Mouse (Mus musculus) heart, adult 2 months (tissue): Measurements from ENCODE around the gene Fhad1. TPM values are rescaled to one million over a fixed set of nuclear protein-coding genes. Genes with fewer than 3 reads are reported as not detected.

Experiments
- DNase-seq, 2 experiments: peaks; one replicate each; pipeline ENCODE4 v3.0.0; 2021
- H3K27ac ChIP-seq: fragments of 200-600 bp; 2 replicates; pipeline ENCODE4 v1.8.1; 2022
- H3K27me3 ChIP-seq: fragments of 200-500 bp; 2 replicates; pipeline ENCODE4 v1.6.1; 2012; ENCODE audit warnings: mild to moderate bottlenecking, low read length, inconsistent platforms, mixed read lengths; ENCODE audit not compliant: control insufficient read depth, insufficient read depth
- H3K36me3 ChIP-seq: fragments of 200-500 bp; 2 replicates; pipeline ENCODE4 v1.6.1; 2012; ENCODE audit warnings: low read length, inconsistent platforms; ENCODE audit not compliant: control insufficient read depth, insufficient read depth
- H3K4me1 ChIP-seq: fragments of 200-500 bp; 2 replicates; pipeline ENCODE4 v1.6.1; 2011; ENCODE audit warnings: low read length; ENCODE audit not compliant: control insufficient read depth, insufficient read depth
- H3K4me3 ChIP-seq: fragments of 200-600 bp; 2 replicates; pipeline ENCODE4 v1.8.1; 2022
- H3K79me2 ChIP-seq: fragments of 200-500 bp; replicated peaks from 2 replicates; pipeline ENCODE4 v1.6.1; 2012; ENCODE audit warnings: mild to moderate bottlenecking, inconsistent platforms, low read length, moderate library complexity, mixed read lengths; ENCODE audit not compliant: control insufficient read depth, insufficient read depth
- H3K9ac ChIP-seq: fragments of 200-500 bp; 2 replicates; pipeline ENCODE4 v1.6.1; 2012; ENCODE audit warnings: low read depth, mild to moderate bottlenecking, control low read depth, inconsistent platforms, low read length, mixed read lengths
- CTCF ChIP-seq: fragments of 200-600 bp; IDR thresholded peaks from 2 replicates; pipeline ENCODE4 v1.8.1; 2022; ENCODE audit warnings: antibody characterized with exemption, mild to moderate bottlenecking, moderate library complexity
- EP300 ChIP-seq: fragments of 200-500 bp; IDR thresholded peaks from 2 replicates; pipeline ENCODE4 v1.6.1; 2011; ENCODE audit warnings: low read depth, low read length, control low read depth; ENCODE audit not compliant: insufficient read depth
- POLR2A ChIP-seq: fragments of 200-500 bp; IDR thresholded peaks from 2 replicates; pipeline ENCODE4 v1.6.1; 2011; ENCODE audit warnings: mild to moderate bottlenecking, low read depth, low read length, control low read depth; ENCODE audit not compliant: insufficient read depth
- WGBS: fragments of 180-500 bp; shearing (Covaris S2); methylation state at CpG from one replicate; pipeline ENCODE4 v1.1.7; 2018; 5-methylcytosine and 5-hydroxymethylcytosine counted together
- intact Hi-C: fragments of 180-260 bp; cut with DNase I; formaldehyde crosslinking; loops from one replicate; pipeline ENCODE4 v1.15.1; 2025
- polyA plus RNA-seq: library from polyadenylated mRNA; depleted of rRNA; stranded (reverse); fragments of >200 nt; gene quantifications from 2 replicates; pipeline ENCODE4 v1.2.3, GENCODE M21; 2012
- total RNA-seq, 2 experiments: library from RNA; stranded (reverse); gene quantifications; 2 replicates each; pipeline ENCODE4 v1.2.3; 2021

The Fhad1 gene
- total and polyA plus RNA-seq, 3 experiments = 0.47 to 0.55 (median 0.53) TPM

GRCm38 (mm10) chr4:141879074-141879473, 135.8 kb downstream of the Fhad1 start:
- intact Hi-C loops = loop anchor here (5.0 kb wide), 1 partner anchor 33 kb away; no protein-coding TSS in a partner anchor
- H3K27ac ChIP-seq = no peak overlapping the region
- H3K4me3 ChIP-seq = no peak overlapping the region
- H3K4me1 ChIP-seq = peaks cover 11% of the 10 kb centered on the region
- WGBS = 34% methylated on average over 4 of the region's 4 CpGs
- DNase-seq = no peak
- TF ChIP-seq POLR2A (no peak), EP300 (no peak), CTCF (no peak)
- no peak overlapping the region for H3K9ac ChIP-seq
- no peaks in the 10 kb centered on the region; the same call in 1 of the 2 replicates for H3K79me2 ChIP-seq
- no peaks in the 10 kb centered on the region for H3K27me3 ChIP-seq
- H3K36me3 ChIP-seq = no peaks in the 10 kb centered on the region

- intact Hi-C loops = loop anchor here (5.0 kb wide), 1 partner anchor 34 kb away; no protein-coding TSS in a partner anchor
- 41% methylated on average over 7 of the region's 7 CpGs for WGBS
- Histone ChIP-seq H3K79me2 (no peaks in the 10 kb centered on the region; the same call in 1 of the 2 replicates), H3K9ac (no peak overlapping the region), H3K27me3 (no peaks in the 10 kb centered on the region), H3K4me1 (peaks cover 11% of the 10 kb centered on the region), H3K4me3 (no peak overlapping the region), H3K27ac (no peak overlapping the region), H3K36me3 (no peaks in the 10 kb centered on the region)
- no peak for DNase-seq
- TF ChIP-seq EP300 (no peak), CTCF (no peak), POLR2A (no peak)
Measured at GRCm38 (mm10) chr4:141878621-141879020, 136.3 kb downstream of the Fhad1 start.

GRCm38 (mm10) chr4:141875481-141876108, 139.3 kb downstream of the Fhad1 start:
- Histone ChIP-seq H3K4me1 (peaks cover 8% of the 10 kb centered on the region), H3K27me3 (no peaks in the 10 kb centered on the region), H3K4me3 (no peak overlapping the region; the same call in 1 of the 2 replicates), H3K27ac (no peak overlapping the region), H3K36me3 (no peaks in the 10 kb centered on the region), H3K79me2 (no peaks in the 10 kb centered on the region; the same call in 1 of the 2 replicates), H3K9ac (no peak overlapping the region)
- intact Hi-C loops = loop anchor here (5.0 kb wide), 1 partner anchor 37 kb away; no protein-coding TSS in a partner anchor
- WGBS = 35% methylated on average over 8 of the region's 8 CpGs
- no peak for DNase-seq
- TF ChIP-seq EP300 (no peak), CTCF (no peak), POLR2A (no peak)

- Histone ChIP-seq H3K36me3 (no peaks in the 10 kb centered on the region), H3K79me2 (no peaks in the 10 kb centered on the region; the same call in 1 of the 2 replicates), H3K4me1 (peaks cover 10% of the 10 kb centered on the region), H3K27ac (peak within 1 kb of the TSS; percentile 77), H3K9ac (peak within 1 kb of the TSS; percentile 98), H3K27me3 (no peaks in the 10 kb centered on the region), H3K4me3 (peak within 1 kb of the TSS; percentile 76)
- TF ChIP-seq POLR2A (peak; percentile 79; the same call in 1 of the 2 replicates), CTCF (peak; percentile 34), EP300 (0 out of 2 replicates have a peak, but pooled peaks have one; percentile 8)
- DNase-seq = peak; percentile 89 to 91
- WGBS = under 1% methylated on average over 73 of the region's 73 CpGs
- intact Hi-C loops = loop anchor here (5.0 kb wide), 2 partner anchors 37 to 82 kb away; no protein-coding TSS in a partner anchor
Measured at GRCm38 (mm10) chr4:141874601-141875460, 140.1 kb downstream of the Fhad1 start, which contains the start of gene Efhd2. TSS of gene Efhd2 (minus strand) at chr4:141874920.

GRCm38 (mm10) chr4:141874111-141874600, 140.7 kb downstream of the Fhad1 start:
- WGBS = 3% methylated on average over 19 of the region's 19 CpGs
- no peaks in the 10 kb centered on the region for H3K27me3 ChIP-seq
- TF ChIP-seq POLR2A (no peak), CTCF (no peak), EP300 (no peak)

More at GRCm38 (mm10) chr4:141874111-141874600, 140.7 kb downstream of the Fhad1 start:
- Histone ChIP-seq H3K4me1 (peaks cover 10% of the 10 kb centered on the region), H3K4me3 (peak overlapping the region; percentile 76), H3K79me2 (no peaks in the 10 kb centered on the region; the same call in 1 of the 2 replicates), H3K36me3 (no peaks in the 10 kb centered on the region), H3K9ac (peak overlapping the region; percentile 98), H3K27ac (peak overlapping the region; percentile 77)
- no peak for DNase-seq
- intact Hi-C loops = loop anchor here (5.0 kb wide), 1 partner anchor 83 kb away; no protein-coding TSS in a partner anchor
